In the genomic region with DNA sequence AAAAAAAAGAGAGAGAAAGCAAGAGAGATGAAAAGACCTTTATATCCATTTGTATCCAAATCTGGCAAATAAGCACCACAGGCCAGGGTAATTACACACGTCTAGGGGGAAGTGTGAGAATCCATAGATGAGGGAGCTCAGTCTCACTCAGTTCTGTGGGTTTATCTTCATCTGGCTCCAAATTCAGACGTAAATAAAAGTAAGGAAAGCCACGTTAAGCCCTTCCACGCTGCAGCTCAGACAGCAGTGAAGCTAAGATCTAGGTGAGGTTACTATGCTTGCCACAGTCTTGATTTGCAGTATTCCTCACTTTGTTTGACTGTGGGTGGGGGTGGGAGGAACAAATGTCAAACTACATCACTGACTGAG, we compare ENCODE assay signal across 14 mouse cellular contexts.
DNase-seq lines count a peak whose midpoint lies in the region; ATAC-seq lines count a peak whose summit lies in the region.
"Had no signal": no experiment of that assay in that cellular context is flagged by ENCODE, and none has a peak within 500 bp of the region (broad histone marks: within the 10 kb centered on the region; RNA-seq: fewer than 3 reads in every experiment).

No protein-coding gene starts in this region.

- no peaks in the 10 kb centered on the region for H3K27me3 ChIP-seq in heart, embryonic 13.5 days (replicated peaks)
- no peaks in the 10 kb centered on the region for H3K27me3 ChIP-seq in hindbrain, embryonic 10.5 days (ENCODE audit: insufficient read depth, poor library complexity, severe bottlenecking)
- H3K27me3 ChIP-seq in midbrain, embryonic 11.5 days (ENCODE audit: control insufficient read depth, insufficient read depth, low read length), result no peaks in the 10 kb centered on the region
- H3K27me3 ChIP-seq in neural tube, embryonic 15.5 days (replicated peaks), result no peaks in the 10 kb centered on the region
- H3K27me3 ChIP-seq: limb, embryonic 15.5 days had no signal

- H3K27ac ChIP-seq in heart, embryonic 13.5 days (replicated peaks), result 0 out of 2 replicates have a peak overlapping the region, but pooled peaks have one; percentile 12
- H3K27ac ChIP-seq in hindbrain, embryonic 10.5 days, result peak overlapping the region; percentile 78
- peak overlapping the region; percentile 76 for H3K27ac ChIP-seq in midbrain, embryonic 11.5 days (ENCODE audit: low read depth, low read length)
- peak overlapping the region; percentile 13; the same call in 1 of the 2 replicates for H3K27ac ChIP-seq in neural tube, embryonic 15.5 days (replicated peaks)
- H3K27ac ChIP-seq: layer of hippocampus, adult 2 months; limb, embryonic 15.5 days had no signal

- no peaks in the 10 kb centered on the region for H3K9me3 ChIP-seq in heart, embryonic 13.5 days
- H3K9me3 ChIP-seq in hindbrain, embryonic 10.5 days, result no peaks in the 10 kb centered on the region
- H3K9me3 ChIP-seq in midbrain, embryonic 11.5 days (ENCODE audit: control insufficient read depth, low read length), result no peaks in the 10 kb centered on the region
- no peaks in the 10 kb centered on the region for H3K9me3 ChIP-seq in neural tube, embryonic 15.5 days (replicated peaks)
- H3K9me3 ChIP-seq: limb, embryonic 15.5 days had no signal

- H3K9ac ChIP-seq in heart, embryonic 13.5 days, result no peak overlapping the region
- no peak overlapping the region for H3K9ac ChIP-seq in midbrain, embryonic 11.5 days (ENCODE audit: low read length)
- no peak overlapping the region for H3K9ac ChIP-seq in neural tube, embryonic 15.5 days (replicated peaks)
- H3K9ac ChIP-seq: limb, embryonic 15.5 days had no signal

- no peaks in the 10 kb centered on the region for H3K36me3 ChIP-seq in heart, embryonic 13.5 days
- H3K36me3 ChIP-seq in hindbrain, embryonic 10.5 days, result no peaks in the 10 kb centered on the region
- no peaks in the 10 kb centered on the region for H3K36me3 ChIP-seq in midbrain, embryonic 11.5 days (ENCODE audit: control insufficient read depth, insufficient read depth, low read length)
- no peaks in the 10 kb centered on the region for H3K36me3 ChIP-seq in neural tube, embryonic 15.5 days
- H3K36me3 ChIP-seq: limb, embryonic 15.5 days had no signal

- peaks cover 10% of the 10 kb centered on the region; the same call in 1 of the 2 replicates for H3K4me1 ChIP-seq in heart, embryonic 13.5 days
- H3K4me1 ChIP-seq in hindbrain, embryonic 10.5 days (replicated peaks), result peaks cover 16% of the 10 kb centered on the region
- H3K4me1 ChIP-seq in midbrain, embryonic 11.5 days (ENCODE audit: control insufficient read depth, insufficient read depth, low read length), result peaks cover 11% of the 10 kb centered on the region
- H3K4me1 ChIP-seq in neural tube, embryonic 15.5 days, result peaks cover 9% of the 10 kb centered on the region; the same call in 1 of the 2 replicates
- H3K4me1 ChIP-seq: limb, embryonic 15.5 days had no signal

- no peak overlapping the region for H3K4me3 ChIP-seq in heart, embryonic 13.5 days
- no peak overlapping the region for H3K4me3 ChIP-seq in hindbrain, embryonic 10.5 days
- no peak overlapping the region for H3K4me3 ChIP-seq in midbrain, embryonic 11.5 days (ENCODE audit: low read depth, low read length)
- no peak overlapping the region for H3K4me3 ChIP-seq in neural tube, embryonic 15.5 days (replicated peaks)
- H3K4me3 ChIP-seq: layer of hippocampus, adult 2 months; limb, embryonic 15.5 days had no signal

- WGBS in heart, embryonic 13.5 days, result 55% methylated on average over 4 of the region's 4 CpGs
- WGBS in hindbrain, embryonic 10.5 days, result 58% methylated on average over 4 of the region's 4 CpGs
- WGBS in midbrain, embryonic 11.5 days, result 22% methylated on average over 4 of the region's 4 CpGs
- WGBS in neural tube, embryonic 15.5 days, result 27% methylated on average over 4 of the region's 4 CpGs

- ATAC-seq in heart, embryonic 13.5 days (ENCODE audit: extremely low read depth, insufficient number of reproducible peaks, low FRiP score, low TSS enrichment), result no peak
- peak; percentile 67 for ATAC-seq in midbrain, embryonic 11.5 days (ENCODE audit: low FRiP score)
- ATAC-seq in neural tube, embryonic 15.5 days (ENCODE audit: low FRiP score), result 0 out of 2 replicates have a peak, but pooled peaks have one; percentile 12

- no peak overlapping the region for H3K4me2 ChIP-seq in heart, embryonic 13.5 days
- 0 out of 2 replicates have a peak overlapping the region, but pooled peaks have one; percentile 11 for H3K4me2 ChIP-seq in midbrain, embryonic 11.5 days
- H3K4me2 ChIP-seq in neural tube, embryonic 15.5 days, result no peak overlapping the region
- H3K4me2 ChIP-seq: heart, embryonic 11.5 days; limb, embryonic 15.5 days had no signal

- DNase-seq in heart, postnatal 4 days, result no peak
- no peak for DNase-seq in hindbrain, embryonic 10.5 days (ENCODE audit: low spot score)
- DNase-seq in midbrain, embryonic 11.5 days (ENCODE audit: low spot score, missing footprints), result peak; percentile 89
- no peak for DNase-seq in testis, postnatal 10 days (ENCODE audit: low spot score)
- DNase-seq in cerebellum, adult 8-10 months, result no peak
- no peak for DNase-seq in spleen, postnatal 10 days (ENCODE audit: low spot score in 2 of 2)
- DNase-seq: cerebellum, adult 11-12 months; lung, adult 2 months; right cerebral cortex, adult 18-20 months had no signal

Comparison
In these comparisons a context has a peak if more than half of its experiments do, and no peak if none do; other contexts are left out.
1. H3K27ac ChIP-seq: peak in every context shown above with its lines; median percentile 78 in hindbrain, embryonic 10.5 days; 76 in midbrain, embryonic 11.5 days; 13 in neural tube, embryonic 15.5 days; 12 in heart, embryonic 13.5 days.